Mouse (Mus musculus) testis, adult 2 months (tissue): ENCODE data around the gene Cdh23.

Experiments used
- CTCF ChIP-seq: fragments of 200-500 bp; IDR thresholded peaks from 2 replicates; pipeline ENCODE4 v1.5.1; 2012; ENCODE audit warnings: low read depth, mild to moderate bottlenecking, inconsistent platforms, low read length, moderate library complexity; ENCODE audit not compliant: control insufficient read depth, insufficient read depth, insufficient replicate concordance
- POLR2A ChIP-seq: fragments of 200-500 bp; IDR thresholded peaks from 2 replicates; pipeline ENCODE4 v1.6.1; 2012; ENCODE audit warnings: low read depth, mild to moderate bottlenecking, inconsistent platforms, low read length, moderate library complexity; ENCODE audit not compliant: control insufficient read depth

GRCm38 (mm10) chr10:60277207-60278005 is 418.9 kb downstream of the Cdh23 start, which contains the start of gene Psap:
- TF ChIP-seq CTCF, result no peak
- TF ChIP-seq POLR2A, result peak; percentile 88
